Mouse (Mus musculus) intestine, postnatal 0 days (tissue): Measurements from ENCODE around the gene Mvk. TPM values are rescaled to one million over a fixed set of nuclear protein-coding genes. Genes with fewer than 3 reads are reported as not detected.

ENCODE experiments used
- ATAC-seq: fragments of 200-750 bp; cut with Nextera tagmentation; 2 replicates; pipeline ENCODE4 v1.8.0; 2017; ENCODE audit warnings: mild to moderate bottlenecking, moderate TSS enrichment, moderate library complexity
- H3K27ac ChIP-seq: fragments of 300-500 bp; sonication (generic); 2 replicates; pipeline ENCODE4 v1.5.1; 2014; ENCODE audit warnings: mild to moderate bottlenecking, low read depth, low read length, moderate library complexity
- H3K27me3 ChIP-seq: fragments of 300-500 bp; sonication (generic); replicated peaks from 2 replicates; pipeline ENCODE4 v1.6.1; 2014; ENCODE audit warnings: low read length, mixed read lengths; ENCODE audit not compliant: control insufficient read depth, insufficient read depth
- H3K36me3 ChIP-seq: fragments of 300-500 bp; sonication (generic); 2 replicates; pipeline ENCODE4 v1.6.1; 2014; ENCODE audit warnings: mild to moderate bottlenecking, moderate library complexity; ENCODE audit not compliant: control insufficient read depth, insufficient read depth
- H3K4me1 ChIP-seq: fragments of 300-500 bp; sonication (generic); replicated peaks from 2 replicates; pipeline ENCODE4 v1.6.1; 2014; ENCODE audit warnings: antibody characterized with exemption, low read length, mixed read lengths; ENCODE audit not compliant: control insufficient read depth, insufficient read depth
- H3K4me2 ChIP-seq: fragments of 300-500 bp; sonication (generic); replicated peaks from 2 replicates; pipeline ENCODE4 v1.6.1; 2014; ENCODE audit warnings: low read depth, mild to moderate bottlenecking, moderate library complexity
- H3K4me3 ChIP-seq: fragments of 300-500 bp; sonication (generic); 2 replicates; pipeline ENCODE4 v1.5.1; 2014; ENCODE audit warnings: low read depth, low read length
- H3K9ac ChIP-seq: fragments of 300-500 bp; sonication (generic); 2 replicates; pipeline ENCODE4 v1.6.1; 2014; ENCODE audit warnings: mild to moderate bottlenecking, low read depth, low read length
- H3K9me3 ChIP-seq: fragments of 300-500 bp; sonication (generic); 2 replicates; pipeline ENCODE4 v1.6.1; 2016; ENCODE audit warnings: mixed run types; ENCODE audit not compliant: control insufficient read depth
- CTCF ChIP-seq: sonication (generic); IDR thresholded peaks from 2 replicates; pipeline ENCODE4 v1.5.1; 2016; ENCODE audit warnings: low read depth, mild to moderate bottlenecking, control low read depth, antibody characterized with exemption, moderate library complexity
- WGBS: fragments of 180-500 bp; shearing (Covaris S2); extraction: QIAGEN DNeasy Blood & Tissue Kit; methylation state at CpG from one replicate; pipeline ENCODE4 v1.1.7; 2014; 5-methylcytosine and 5-hydroxymethylcytosine counted together
- polyA plus RNA-seq: library from polyadenylated mRNA; unstranded; fragments of >200 nt; fragmentation: Nextera tagmentation; extraction: Ambion mirVana; gene quantifications from 2 replicates; pipeline ENCODE4 v1.2.1, GENCODE M21; 2015

Mvk gene
- polyA plus RNA-seq, 1 experiment from 2014 or later: 13.8 TPM

DNA sequence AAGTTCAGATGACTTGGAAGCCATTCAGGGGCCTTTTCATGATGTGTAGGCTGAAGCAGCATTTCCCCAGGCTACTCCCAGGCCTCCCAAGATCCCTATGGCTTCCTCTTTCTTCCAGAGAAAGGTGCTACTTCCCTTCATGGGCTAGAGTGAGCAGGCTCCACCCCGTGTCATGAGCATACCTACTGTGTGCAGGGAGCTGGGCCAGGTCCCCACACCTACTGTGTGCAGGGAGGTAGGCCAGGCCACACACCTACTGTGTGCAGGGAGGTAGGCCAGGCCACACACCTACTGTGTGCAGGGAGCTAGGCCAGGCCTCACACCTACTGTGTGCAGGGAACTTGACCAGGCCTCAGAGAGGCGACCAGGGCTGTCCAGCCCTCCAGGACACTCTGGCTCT, 20.5 kb downstream of the Mvk start:
- no peaks in the 10 kb centered on the region for H3K36me3 ChIP-seq
- ATAC-seq: no peak
- H3K4me3 ChIP-seq: no peak overlapping the region
- TF ChIP-seq CTCF: no peak
- H3K4me1 ChIP-seq: no peaks in the 10 kb centered on the region; the same call in 1 of the 2 replicates
- no peaks in the 10 kb centered on the region for H3K9me3 ChIP-seq
- WGBS: 72% methylated on average over 2 of the region's 2 CpGs
- no peak overlapping the region for H3K9ac ChIP-seq
- no peak overlapping the region for H3K4me2 ChIP-seq
- H3K27ac ChIP-seq: no peak overlapping the region
- H3K27me3 ChIP-seq: no peaks in the 10 kb centered on the region

DNA sequence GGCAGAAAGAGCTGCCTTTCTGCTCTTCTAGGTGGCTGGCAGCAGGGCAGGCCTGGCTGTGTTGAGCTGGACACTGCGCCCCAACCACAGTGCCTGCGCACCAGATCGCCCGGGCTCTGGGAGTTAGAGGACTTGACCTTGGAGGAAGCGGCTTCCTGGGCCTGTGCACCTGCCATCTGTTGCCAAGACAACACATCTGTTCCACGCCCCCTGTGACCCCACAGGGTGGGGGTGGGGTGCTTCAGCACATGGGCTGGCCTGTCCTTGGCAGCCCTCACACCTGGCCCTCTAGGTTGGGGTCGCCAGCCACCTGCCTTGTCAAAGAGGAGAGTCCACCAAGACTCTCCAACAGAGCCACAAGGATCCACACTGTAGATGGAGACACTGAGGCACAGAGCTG, 21.6 kb downstream of the Mvk start:
- Histone ChIP-seq H3K27me3 (no peaks in the 10 kb centered on the region), H3K4me3 (no peak overlapping the region), H3K4me2 (no peak overlapping the region), H3K27ac (no peak overlapping the region), H3K36me3 (no peaks in the 10 kb centered on the region), H3K9me3 (no peaks in the 10 kb centered on the region), H3K4me1 (no peaks in the 10 kb centered on the region; the same call in 1 of the 2 replicates), H3K9ac (no peak overlapping the region)
- ATAC-seq: no peak
- TF ChIP-seq CTCF: no peak
- 63% methylated on average over 7 of the region's 7 CpGs for WGBS

DNA sequence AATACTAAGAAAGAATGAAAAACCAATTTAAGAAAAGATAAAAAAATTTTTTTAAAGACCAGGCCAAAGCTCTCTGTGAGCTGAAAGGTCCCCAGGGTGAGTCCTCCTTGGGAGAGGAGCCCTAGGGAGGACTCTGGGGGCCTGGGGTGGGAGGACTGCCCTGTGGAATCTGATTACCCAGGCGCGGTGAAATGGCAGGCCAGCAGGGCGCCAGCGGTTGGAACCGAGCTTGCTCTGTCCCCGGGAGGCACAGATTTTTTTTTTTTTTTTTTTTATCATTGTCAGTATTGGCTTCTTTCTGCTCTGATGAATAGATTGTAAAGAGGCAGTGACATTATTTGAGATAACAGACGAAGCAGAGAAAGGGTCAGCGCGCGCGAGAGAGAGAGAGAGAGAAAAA, 22.9 kb downstream of the Mvk start:
- 0 out of 2 replicates have a peak overlapping the region, but pooled peaks have one; percentile 22 for H3K9ac ChIP-seq
- WGBS: 5% methylated on average over 11 of the region's 11 CpGs
- H3K27ac ChIP-seq: no peak overlapping the region

DNA sequence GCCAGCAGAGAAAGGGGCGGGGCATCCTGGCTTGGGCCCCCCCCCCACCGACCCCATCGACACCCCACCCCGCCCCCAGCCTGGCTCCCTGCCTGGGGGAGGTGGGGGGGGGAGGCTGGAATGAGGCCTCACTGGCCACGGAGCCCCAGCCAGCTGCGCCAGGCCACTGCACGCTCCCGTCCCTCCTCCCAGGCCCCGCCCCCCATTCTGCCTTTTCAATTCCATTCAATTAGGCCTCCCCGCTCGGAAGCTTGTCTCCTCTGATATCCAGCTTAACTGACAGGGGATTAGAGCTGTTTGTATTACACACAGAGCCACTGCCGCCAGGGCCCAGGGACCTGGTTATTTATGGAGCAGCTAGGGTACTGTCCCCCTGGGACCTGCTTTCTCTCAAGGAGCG, 23.4 kb downstream of the Mvk start:
- Histone ChIP-seq H3K36me3 (no peaks in the 10 kb centered on the region), H3K27me3 (no peaks in the 10 kb centered on the region), H3K9me3 (no peaks in the 10 kb centered on the region), H3K4me2 (peak overlapping the region; percentile 63), H3K27ac (no peak overlapping the region), H3K4me3 (peak overlapping the region; percentile 24), H3K4me1 (no peaks in the 10 kb centered on the region; the same call in 1 of the 2 replicates), H3K9ac (peak overlapping the region; percentile 22; the same call in 1 of the 2 replicates)
- WGBS: under 1% methylated on average over 11 of the region's 13 CpGs
- no peak for TF ChIP-seq CTCF
- no peak for ATAC-seq

More for the DNA sequence above, 22.9 kb downstream of the Mvk start:
- H3K4me1 ChIP-seq: no peaks in the 10 kb centered on the region; the same call in 1 of the 2 replicates
- no peak for ATAC-seq
- no peak for TF ChIP-seq CTCF
- no peaks in the 10 kb centered on the region for H3K27me3 ChIP-seq
- H3K4me2 ChIP-seq: peak overlapping the region; percentile 63
- peak overlapping the region; percentile 24 for H3K4me3 ChIP-seq
- no peaks in the 10 kb centered on the region for H3K9me3 ChIP-seq
- no peaks in the 10 kb centered on the region for H3K36me3 ChIP-seq

DNA sequence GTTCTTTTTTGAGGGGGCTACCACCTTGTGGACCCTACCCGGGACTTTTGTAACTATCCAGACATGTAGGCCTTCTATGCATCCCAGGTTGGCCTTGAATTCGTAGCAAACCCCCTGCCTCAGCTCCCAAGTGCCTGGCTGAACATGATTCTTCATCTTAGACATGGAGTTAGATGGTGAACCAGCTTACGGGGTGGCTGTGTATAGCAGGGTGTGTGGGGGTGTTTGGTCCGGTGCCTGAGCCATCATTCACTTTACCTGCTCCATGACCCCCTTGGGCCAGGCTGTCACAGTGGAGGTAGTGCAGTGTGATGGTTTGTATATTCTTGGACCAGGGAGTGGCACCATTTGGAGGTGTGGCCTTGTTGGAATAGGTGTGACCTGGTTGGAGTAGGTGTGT, 23.9 kb downstream of the Mvk start:
- H3K36me3 ChIP-seq: no peaks in the 10 kb centered on the region
- TF ChIP-seq CTCF: no peak
- no peak for ATAC-seq
- no peak overlapping the region for H3K4me3 ChIP-seq
- H3K27me3 ChIP-seq: no peaks in the 10 kb centered on the region
- H3K4me2 ChIP-seq: peak overlapping the region; percentile 63
- H3K27ac ChIP-seq: no peak overlapping the region
- no peaks in the 10 kb centered on the region for H3K9me3 ChIP-seq
- no peaks in the 10 kb centered on the region; the same call in 1 of the 2 replicates for H3K4me1 ChIP-seq
- H3K9ac ChIP-seq: no peak overlapping the region
- WGBS: 55% methylated on average over 4 of the region's 4 CpGs

DNA sequence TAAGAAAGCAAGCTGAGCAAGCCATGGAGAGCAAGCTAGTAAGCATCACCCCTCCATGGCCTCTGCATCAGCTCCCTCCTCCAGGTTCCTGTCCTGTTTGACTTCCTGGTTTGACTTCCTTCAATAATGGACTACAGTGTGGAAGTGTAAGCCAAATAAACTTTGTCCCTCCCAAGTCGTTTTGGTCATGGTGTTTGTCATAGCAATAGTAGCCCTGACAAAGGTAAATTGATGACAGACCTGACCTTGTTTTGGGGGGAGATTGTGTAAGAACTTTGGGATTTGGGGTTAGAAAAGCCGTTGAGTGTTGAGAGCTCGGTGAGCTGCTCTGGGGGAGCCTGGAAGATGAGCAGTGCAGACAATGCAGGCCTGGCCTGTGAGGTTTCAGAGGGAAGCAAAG, 26.3 kb downstream of the Mvk start:
- Histone ChIP-seq H3K9me3 (no peaks in the 10 kb centered on the region), H3K4me2 (no peak overlapping the region), H3K4me1 (no peaks in the 10 kb centered on the region; the same call in 1 of the 2 replicates), H3K9ac (no peak overlapping the region), H3K27me3 (no peaks in the 10 kb centered on the region), H3K27ac (no peak overlapping the region), H3K4me3 (no peak overlapping the region), H3K36me3 (no peaks in the 10 kb centered on the region)
- ATAC-seq: no peak
- TF ChIP-seq CTCF: no peak
- WGBS: 70% methylated on average over 3 of the region's 3 CpGs
